Mouse (Mus musculus): ENCODE results near the gene C1qtnf12.

DNA sequence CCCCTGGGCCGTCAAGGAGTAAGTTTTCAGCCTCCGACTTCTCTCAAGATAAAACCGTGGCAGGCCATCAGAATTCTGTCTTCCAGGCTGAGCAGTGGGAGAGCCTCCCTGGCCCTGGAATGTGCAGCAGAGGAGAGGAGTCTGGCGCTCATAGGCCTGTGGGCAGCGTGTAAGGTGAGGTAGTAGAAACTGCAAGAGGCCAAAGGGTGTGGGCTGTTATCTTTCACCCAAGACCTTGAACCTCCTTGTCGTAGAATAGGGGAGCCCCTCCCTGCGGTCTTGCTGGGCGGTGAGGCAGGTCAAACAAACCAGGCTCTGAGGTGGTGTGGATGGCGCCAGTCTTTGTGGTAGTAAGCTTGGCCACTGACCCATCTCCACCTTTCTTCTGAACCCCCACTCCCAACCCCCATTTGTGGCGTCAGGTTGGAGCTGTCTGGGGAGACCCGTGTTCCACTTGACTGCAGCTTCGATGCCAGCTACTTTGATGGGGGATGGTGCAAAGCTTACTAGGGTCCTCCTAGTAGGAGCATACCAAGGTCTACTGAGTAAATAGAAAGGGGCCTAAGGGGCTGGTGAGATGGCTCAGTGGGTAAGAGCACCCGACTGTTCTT, 7.0 kb downstream of the C1qtnf12 start:
- TF ChIP-seq GATA1 (IDR thresholded peaks at IDR 0.05; ENCODE audit: low read length) (no peak), TAL1 (IDR thresholded peaks at IDR 0.05; ENCODE audit: low read length) (no peak)

Data from erythroblast, embryonic 14.5 days (primary cell).